Mouse (Mus musculus): ENCODE results near the gene Col7a1. TPM values are rescaled to one million over a fixed set of nuclear protein-coding genes. Genes with fewer than 3 reads are reported as not detected.

Gene Col7a1
- 0.21 and 1.1 TPM in 2 replicates for polyA plus RNA-seq (2012; ENCODE audit: insufficient read depth, insufficient read length, missing spikeins)

- H3K4me1 ChIP-seq (ENCODE audit: control insufficient read depth, insufficient read depth, insufficient read length, low read length): no peaks in the 10 kb centered on the region; the same call in 1 of the 2 replicates
- no peak within 1 kb of the TSS for H3K4me3 ChIP-seq (ENCODE audit: insufficient read depth, low read depth, low read length)
- no peak within 1 kb of the TSS for H3K27ac ChIP-seq (replicated peaks; ENCODE audit: low read depth, low read length)
Observed at GRCm38 (mm10) chr9:108953081-108953636, at the start of gene Col7a1. Gene Col7a1 (plus strand): TSS chr9:108953586.

- Histone ChIP-seq H3K4me3 (ENCODE audit: insufficient read depth, low read depth, low read length) (no peak overlapping the region), H3K27ac (replicated peaks; ENCODE audit: low read depth, low read length) (no peak overlapping the region), H3K4me1 (ENCODE audit: control insufficient read depth, insufficient read depth, insufficient read length, low read length) (no peaks in the 10 kb centered on the region)
Observed at GRCm38 (mm10) chr9:108912308-108912707, 41.1 kb upstream of the Col7a1 start.

- H3K27ac ChIP-seq (replicated peaks; ENCODE audit: low read depth, low read length): no peak overlapping the region
- no peaks in the 10 kb centered on the region for H3K4me1 ChIP-seq (ENCODE audit: control insufficient read depth, insufficient read depth, insufficient read length, low read length)
- no peak overlapping the region for H3K4me3 ChIP-seq (ENCODE audit: insufficient read depth, low read depth, low read length)
Observed at GRCm38 (mm10) chr9:108913161-108913560, 40.2 kb upstream of the Col7a1 start.

GRCm38 (mm10) chr9:108913621-108914020, 39.8 kb upstream of the Col7a1 start:
- Histone ChIP-seq H3K27ac (replicated peaks; ENCODE audit: low read depth, low read length) (no peak overlapping the region), H3K4me1 (ENCODE audit: control insufficient read depth, insufficient read depth, insufficient read length, low read length) (no peaks in the 10 kb centered on the region), H3K4me3 (ENCODE audit: insufficient read depth, low read depth, low read length) (no peak overlapping the region)

GRCm38 (mm10) chr9:108914491-108914890, 38.9 kb upstream of the Col7a1 start, which contains the start of gene Tmem89:
Gene Tmem89 (plus strand): TSS chr9:108914619.
- Histone ChIP-seq H3K4me3 (ENCODE audit: insufficient read depth, low read depth, low read length) (no peak within 1 kb of the TSS), H3K4me1 (ENCODE audit: control insufficient read depth, insufficient read depth, insufficient read length, low read length) (no peaks in the 10 kb centered on the region), H3K27ac (replicated peaks; ENCODE audit: low read depth, low read length) (no peak within 1 kb of the TSS)

- Histone ChIP-seq H3K4me1 (ENCODE audit: control insufficient read depth, insufficient read depth, insufficient read length, low read length) (no peaks in the 10 kb centered on the region), H3K4me3 (ENCODE audit: insufficient read depth, low read depth, low read length) (no peak overlapping the region), H3K27ac (replicated peaks; ENCODE audit: low read depth, low read length) (no peak overlapping the region)
Observed at GRCm38 (mm10) chr9:108925897-108926296, 27.5 kb upstream of the Col7a1 start.

GRCm38 (mm10) chr9:108928424-108928823, 25.0 kb upstream of the Col7a1 start:
- Histone ChIP-seq H3K4me1 (ENCODE audit: control insufficient read depth, insufficient read depth, insufficient read length, low read length) (no peaks in the 10 kb centered on the region), H3K4me3 (ENCODE audit: insufficient read depth, low read depth, low read length) (no peak overlapping the region), H3K27ac (replicated peaks; ENCODE audit: low read depth, low read length) (no peak overlapping the region)

- Histone ChIP-seq H3K4me3 (ENCODE audit: insufficient read depth, low read depth, low read length) (no peak overlapping the region), H3K27ac (replicated peaks; ENCODE audit: low read depth, low read length) (no peak overlapping the region), H3K4me1 (ENCODE audit: control insufficient read depth, insufficient read depth, insufficient read length, low read length) (peaks cover 3% of the 10 kb centered on the region; the same call in 1 of the 2 replicates)
Observed at GRCm38 (mm10) chr9:108935991-108936390, 17.4 kb upstream of the Col7a1 start.

- peak within 1 kb of the TSS; percentile 86 for H3K4me3 ChIP-seq (ENCODE audit: insufficient read depth, low read depth, low read length)
- H3K27ac ChIP-seq (replicated peaks; ENCODE audit: low read depth, low read length): peak within 1 kb of the TSS; percentile 96
- peaks cover 3% of the 10 kb centered on the region; the same call in 1 of the 2 replicates for H3K4me1 ChIP-seq (ENCODE audit: control insufficient read depth, insufficient read depth, insufficient read length, low read length)
Observed at GRCm38 (mm10) chr9:108936418-108937364, 16.7 kb upstream of the Col7a1 start, which contains the start of gene Uqcrc1. Gene Uqcrc1 (plus strand): TSS chr9:108936633.

GRCm38 (mm10) chr9:108945111-108945510, 8.3 kb upstream of the Col7a1 start:
- no peak overlapping the region for H3K4me3 ChIP-seq (ENCODE audit: insufficient read depth, low read depth, low read length)
- no peaks in the 10 kb centered on the region for H3K4me1 ChIP-seq (ENCODE audit: control insufficient read depth, insufficient read depth, insufficient read length, low read length)
- H3K27ac ChIP-seq (replicated peaks; ENCODE audit: low read depth, low read length): no peak overlapping the region

- Histone ChIP-seq H3K4me1 (ENCODE audit: control insufficient read depth, insufficient read depth, insufficient read length, low read length) (no peaks in the 10 kb centered on the region), H3K4me3 (ENCODE audit: insufficient read depth, low read depth, low read length) (no peak overlapping the region), H3K27ac (replicated peaks; ENCODE audit: low read depth, low read length) (no peak overlapping the region)
Observed at GRCm38 (mm10) chr9:108945608-108946007, 7.8 kb upstream of the Col7a1 start.

GRCm38 (mm10) chr9:108949231-108949966, 4.0 kb upstream of the Col7a1 start:
- Histone ChIP-seq H3K4me3 (ENCODE audit: insufficient read depth, low read depth, low read length) (no peak overlapping the region), H3K27ac (replicated peaks; ENCODE audit: low read depth, low read length) (no peak overlapping the region), H3K4me1 (ENCODE audit: control insufficient read depth, insufficient read depth, insufficient read length, low read length) (no peaks in the 10 kb centered on the region; the same call in 1 of the 2 replicates)

GRCm38 (mm10) chr9:108949967-108950728, 3.2 kb upstream of the Col7a1 start:
- Histone ChIP-seq H3K4me3 (ENCODE audit: insufficient read depth, low read depth, low read length) (no peak overlapping the region), H3K27ac (replicated peaks; ENCODE audit: low read depth, low read length) (no peak overlapping the region)

GRCm38 (mm10) chr9:108955241-108955640, 1.9 kb downstream of the Col7a1 start:
- Histone ChIP-seq H3K4me3 (ENCODE audit: insufficient read depth, low read depth, low read length) (no peak overlapping the region), H3K4me1 (ENCODE audit: control insufficient read depth, insufficient read depth, insufficient read length, low read length) (no peaks in the 10 kb centered on the region; the same call in 1 of the 2 replicates), H3K27ac (replicated peaks; ENCODE audit: low read depth, low read length) (no peak overlapping the region)

More at GRCm38 (mm10) chr9:108949967-108950728, 3.2 kb upstream of the Col7a1 start:
- H3K4me1 ChIP-seq (ENCODE audit: control insufficient read depth, insufficient read depth, insufficient read length, low read length): no peaks in the 10 kb centered on the region; the same call in 1 of the 2 replicates

All from brown adipose tissue, adult 24 weeks (tissue).